Mouse (Mus musculus): ENCODE measurements around the gene Defa25.
A peak's percentile ranks its signal among the peaks of the same experiment; 100 is the strongest.
"Not testable (repeated sequence)": the region's sequence is repeated elsewhere in the genome, so short reads cannot be mapped to it uniquely, and the experiment has no call there.

Gene Defa25

DNA sequence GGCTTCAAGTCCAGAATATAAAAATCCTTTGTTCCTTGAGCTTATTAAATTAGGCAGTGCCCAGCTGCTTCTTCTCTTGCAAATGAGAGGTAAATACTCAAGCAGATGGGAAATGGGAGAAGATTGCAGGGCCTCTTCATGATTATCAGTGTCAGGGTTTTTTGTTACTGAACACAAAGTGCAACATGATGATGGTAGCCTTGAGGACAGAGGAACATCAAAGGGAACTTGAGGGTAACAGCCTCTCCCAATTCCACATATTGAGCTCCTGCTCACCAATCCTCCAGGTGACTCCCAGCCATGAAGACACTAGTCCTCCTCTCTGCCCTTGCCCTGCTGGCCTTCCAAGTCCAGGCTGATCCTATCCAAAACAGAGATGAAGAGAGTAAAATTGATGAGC lies at the start of gene Defa25:
Defa25 (plus strand) TSS at position 301 of the 400 bp plus-strand sequence.
- not testable (repeated sequence) for DNase-seq (ENCODE audit: extremely low spot score, low read depth, low spot score)

DNA sequence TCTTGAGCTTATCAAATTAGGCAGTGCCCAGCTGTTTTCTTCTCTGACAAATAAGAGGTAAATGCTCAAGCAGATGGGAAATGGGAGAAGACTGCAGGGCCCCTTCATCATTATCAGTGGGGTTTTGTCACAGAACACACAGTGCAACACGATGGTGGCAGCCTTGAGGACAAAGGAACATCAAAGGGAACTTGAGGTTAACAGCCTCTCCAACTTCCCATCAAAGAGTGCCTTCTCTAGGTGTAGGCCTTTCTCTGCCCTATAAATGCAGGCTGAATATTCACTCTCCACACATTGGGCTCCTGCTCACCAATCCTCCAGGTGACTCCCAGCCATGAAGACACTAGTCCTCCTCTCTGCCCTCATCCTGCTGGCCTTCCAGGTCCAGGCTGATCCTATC lies 29.5 kb upstream of the Defa25 start, which contains the start of gene Defa23:
Defa23 (plus strand) TSS at position 301 of the 400 bp plus-strand sequence.
- not testable (repeated sequence) for DNase-seq (ENCODE audit: extremely low spot score, low read depth, low spot score)

DNA sequence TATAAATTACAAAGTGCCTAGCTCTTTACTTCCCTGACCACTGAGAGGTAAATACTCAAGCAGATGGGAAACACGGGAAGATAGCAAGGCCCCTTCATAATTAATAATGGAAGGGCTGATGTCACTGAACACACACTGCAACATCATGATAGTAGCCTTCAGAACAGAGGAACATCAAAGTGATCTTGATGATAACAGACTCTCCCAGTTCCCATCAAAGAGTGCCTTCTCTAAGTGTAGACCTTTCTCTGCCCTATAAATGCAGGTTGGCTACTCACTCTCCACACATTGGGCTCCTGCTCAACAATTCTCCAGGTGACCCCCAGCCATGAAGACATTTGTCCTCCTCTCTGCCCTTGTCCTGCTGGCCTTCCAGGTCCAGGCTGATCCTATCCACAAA lies 19.5 kb upstream of the Defa25 start, which contains the start of gene Defa35:
Defa35 (plus strand) TSS at position 301 of the 400 bp plus-strand sequence.
- not testable (repeated sequence) for DNase-seq (ENCODE audit: extremely low spot score, low read depth, low spot score)

DNA sequence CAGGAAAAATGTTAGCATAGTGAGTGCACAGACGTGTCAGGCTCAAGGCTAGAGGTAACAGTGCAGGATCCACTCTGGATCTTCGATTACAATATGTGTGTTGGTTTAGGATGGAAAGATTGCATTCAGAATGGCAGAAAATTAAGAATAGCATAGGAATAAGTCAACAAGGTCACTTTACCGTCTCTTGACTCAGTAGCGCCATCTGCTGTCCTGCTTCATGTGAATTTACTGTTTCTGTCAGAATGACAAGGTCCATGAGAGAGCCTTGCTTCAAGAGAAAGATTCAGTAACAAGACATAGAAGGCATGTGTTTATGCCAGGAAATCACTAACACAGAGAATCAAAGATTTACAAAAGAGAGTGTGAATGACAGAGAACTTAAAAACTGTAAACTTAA lies 8.9 kb downstream of the Defa25 start:
- peak; percentile 39 for DNase-seq (ENCODE audit: extremely low spot score, low read depth, low spot score)

DNA sequence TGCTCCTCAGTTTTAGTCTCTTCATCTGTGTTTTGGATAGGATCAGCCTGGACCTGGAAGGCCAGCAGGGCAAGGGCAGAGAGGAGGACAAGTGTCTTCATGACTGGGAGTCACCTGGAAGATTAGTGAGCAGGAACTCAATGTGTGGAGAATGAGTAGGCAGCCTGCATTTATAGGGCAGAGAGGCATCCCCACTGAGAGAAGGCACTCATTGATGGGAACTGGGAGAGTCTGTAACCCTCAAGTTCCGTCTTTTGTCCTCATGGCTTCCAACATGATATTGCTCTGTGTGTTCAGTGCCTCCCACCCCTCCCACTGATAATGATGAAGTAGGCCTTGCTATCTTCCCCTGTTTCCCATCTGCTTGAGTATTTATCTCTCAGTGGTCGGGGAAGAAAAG lies 11.7 kb downstream of the Defa25 start, which contains the start of gene Gm14851:
Gm14851 (minus strand) TSS at position 101 of the 400 bp plus-strand sequence.
- not testable (repeated sequence) for DNase-seq (ENCODE audit: extremely low spot score, low read depth, low spot score)

DNA sequence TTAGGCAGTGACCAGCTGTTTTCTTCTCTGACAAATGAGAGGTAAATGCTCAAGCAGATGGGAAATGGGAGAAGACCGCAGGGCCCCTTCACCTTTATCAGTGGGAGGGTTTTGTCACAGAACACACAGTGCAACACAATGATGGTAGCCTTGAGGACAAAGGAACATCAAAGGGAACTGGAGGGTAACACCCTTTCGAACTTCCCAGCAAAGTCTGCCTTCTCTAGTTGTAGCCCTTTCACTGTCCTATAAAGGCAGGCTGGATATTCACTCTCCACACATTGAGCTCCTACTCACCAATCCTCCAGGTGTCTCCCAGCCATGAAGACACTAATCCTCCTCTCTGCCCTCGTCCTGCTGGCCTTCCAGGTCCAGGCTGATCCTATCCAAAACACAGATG lies 50.1 kb downstream of the Defa25 start, which contains the start of gene Defa30:
Defa30 (plus strand) TSS at position 301 of the 400 bp plus-strand sequence.
- not testable (repeated sequence) for DNase-seq (ENCODE audit: extremely low spot score, low read depth, low spot score)
